In the genomic region with DNA sequence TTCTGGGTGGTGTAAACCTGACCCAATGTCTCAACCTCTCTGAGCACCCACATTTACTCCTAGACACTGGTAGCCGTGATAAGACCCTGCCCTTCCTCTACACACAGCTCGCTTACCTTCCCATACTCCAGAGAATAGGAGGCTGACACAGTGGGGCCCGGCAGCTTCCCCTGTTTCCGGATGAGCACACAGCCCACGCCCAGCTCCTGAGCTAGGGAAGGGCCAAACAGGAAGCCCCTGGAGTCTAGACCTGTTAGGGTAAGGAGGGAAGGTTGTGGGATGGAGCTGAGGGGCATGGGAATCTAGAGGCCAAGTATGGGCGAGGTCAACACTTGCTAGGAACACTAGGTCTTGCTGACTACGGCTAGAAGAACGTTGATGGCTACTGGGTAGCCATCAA, we compare ENCODE assay signal across 9 mouse cellular contexts. TPM values are rescaled to one million over a fixed set of nuclear protein-coding genes. Genes with fewer than 3 reads are reported as not detected.
DNase-seq lines count a peak whose midpoint lies in the region; ATAC-seq and TF ChIP-seq lines count a peak whose summit lies in the region.
"Had no signal": no experiment of that assay in that cellular context is flagged by ENCODE, and none has a peak within 500 bp of the region (broad histone marks: within the 10 kb centered on the region; RNA-seq: fewer than 3 reads in every experiment).

No protein-coding gene starts in this region.

- no peaks in the 10 kb centered on the region for H3K9me3 ChIP-seq in lung, embryonic 15.5 days
- H3K9me3 ChIP-seq in forebrain, embryonic 12.5 days: no peaks in the 10 kb centered on the region
- no peaks in the 10 kb centered on the region for H3K9me3 ChIP-seq in limb, embryonic 14.5 days (ENCODE audit: control insufficient read depth, low read length)
- H3K9me3 ChIP-seq in stomach, embryonic 14.5 days (ENCODE audit: control insufficient read depth, low read depth, low read length): no peaks in the 10 kb centered on the region

- peak overlapping the region; percentile 29; the same call in 1 of the 2 replicates for H3K27ac ChIP-seq in lung, embryonic 15.5 days
- H3K27ac ChIP-seq in forebrain, embryonic 12.5 days: no peak overlapping the region
- no peak overlapping the region for H3K27ac ChIP-seq in limb, embryonic 14.5 days (replicated peaks; ENCODE audit: low read depth, low read length)
- H3K27ac ChIP-seq in stomach, embryonic 14.5 days (ENCODE audit: low read length): no peak overlapping the region; the same call in 1 of the 2 replicates

- H3K9ac ChIP-seq in lung, embryonic 15.5 days: no peak overlapping the region
- no peak overlapping the region for H3K9ac ChIP-seq in forebrain, embryonic 12.5 days
- peak overlapping the region; percentile 89; the same call in 1 of the 2 replicates for H3K9ac ChIP-seq in limb, embryonic 14.5 days (ENCODE audit: low read depth, low read length, severe bottlenecking)
- 0 out of 2 replicates have a peak overlapping the region, but pooled peaks have one; percentile 83 for H3K9ac ChIP-seq in stomach, embryonic 14.5 days (replicated peaks; ENCODE audit: low read depth, low read length)

- peaks cover 33% of the 10 kb centered on the region for H3K4me1 ChIP-seq in lung, embryonic 15.5 days
- peaks cover 8% of the 10 kb centered on the region for H3K4me1 ChIP-seq in lung, adult 2 months (ENCODE audit: control insufficient read depth, insufficient read depth, low read length)
- H3K4me1 ChIP-seq in forebrain, embryonic 12.5 days: peaks cover 46% of the 10 kb centered on the region
- H3K4me1 ChIP-seq in limb, embryonic 14.5 days (ENCODE audit: control insufficient read depth, insufficient read depth, low read length): peaks cover 39% of the 10 kb centered on the region
- H3K4me1 ChIP-seq in stomach, embryonic 14.5 days (ENCODE audit: control insufficient read depth, insufficient read depth, low read length): peaks cover 32% of the 10 kb centered on the region

- no peak for ATAC-seq in lung, embryonic 15.5 days (ENCODE audit: borderline replicate concordance, extremely low read depth, low FRiP score, low TSS enrichment)
- ATAC-seq in forebrain, embryonic 12.5 days (ENCODE audit: low FRiP score): no peak
- no peak for ATAC-seq in limb, embryonic 14.5 days (ENCODE audit: low FRiP score, low read depth)
- ATAC-seq in stomach, embryonic 14.5 days (ENCODE audit: insufficient number of reproducible peaks, insufficient read depth, low FRiP score, low read depth): no peak

- peaks cover 34% of the 10 kb centered on the region for H3K36me3 ChIP-seq in lung, embryonic 15.5 days
- H3K36me3 ChIP-seq in forebrain, embryonic 12.5 days (replicated peaks): peaks cover 47% of the 10 kb centered on the region
- peaks cover 48% of the 10 kb centered on the region for H3K36me3 ChIP-seq in limb, embryonic 14.5 days (ENCODE audit: control insufficient read depth, insufficient read depth, low read length)
- H3K36me3 ChIP-seq in stomach, embryonic 14.5 days (ENCODE audit: control insufficient read depth, insufficient read depth, low read length): peaks cover 33% of the 10 kb centered on the region

- H3K4me3 ChIP-seq in lung, embryonic 15.5 days: peak overlapping the region; percentile 70; the same call in 1 of the 2 replicates
- H3K4me3 ChIP-seq in lung, adult 2 months (replicated peaks; ENCODE audit: extremely low read depth, low read depth, low read length): no peak overlapping the region
- 0 out of 2 replicates have a peak overlapping the region, but pooled peaks have one; percentile 64 for H3K4me3 ChIP-seq in forebrain, embryonic 12.5 days (replicated peaks)
- peak overlapping the region; percentile 76; the same call in 1 of the 2 replicates for H3K4me3 ChIP-seq in limb, embryonic 14.5 days (replicated peaks; ENCODE audit: low read length)
- H3K4me3 ChIP-seq in stomach, embryonic 14.5 days (ENCODE audit: low read depth, low read length): peak overlapping the region; percentile 74

- no peak for TF ChIP-seq CTCF in lung, adult 2 months (IDR thresholded peaks at IDR 0.05; ENCODE audit: insufficient read depth, low read length)

- WGBS in lung, embryonic 15.5 days: 49% methylated on average over 8 of the region's 8 CpGs
- WGBS in lung, adult 2 months: 45% methylated on average over 8 of the region's 8 CpGs
- WGBS in forebrain, embryonic 12.5 days: 78% methylated on average over 8 of the region's 8 CpGs
- WGBS in limb, embryonic 14.5 days: 75% methylated on average over 8 of the region's 8 CpGs
- 55% methylated on average over 8 of the region's 8 CpGs for WGBS in stomach, embryonic 14.5 days

- DNase-seq in lung, adult 2 months: no peak
- no peak for DNase-seq in limb, embryonic 14.5 days (ENCODE audit: low spot score)
- no peak for DNase-seq in spleen, postnatal 14 days (ENCODE audit: low spot score in 2 of 2)
- no peak for DNase-seq in lung, postnatal 25 days (ENCODE audit: low spot score)
- DNase-seq in adrenal gland, postnatal 4 days (ENCODE audit: low spot score in 2 of 2): no peak
- DNase-seq: adrenal gland, adult 2 months had no signal

- no peak for TF ChIP-seq POLR2A in lung, adult 2 months (IDR thresholded peaks at IDR 0.05; ENCODE audit: borderline replicate concordance, extremely low read depth, low read depth, low read length)
- no peak for TF ChIP-seq POLR2A in limb, embryonic 14.5 days (IDR thresholded peaks at IDR 0.05; ENCODE audit: borderline replicate concordance, extremely low read depth, insufficient read depth, insufficient read length)

- no peaks in the 10 kb centered on the region for H3K27me3 ChIP-seq in lung, embryonic 15.5 days
- H3K27me3 ChIP-seq in forebrain, embryonic 12.5 days: no peaks in the 10 kb centered on the region
- H3K27me3 ChIP-seq in limb, embryonic 14.5 days (ENCODE audit: control insufficient read depth, insufficient read depth, low read length): no peaks in the 10 kb centered on the region
- H3K27me3 ChIP-seq in stomach, embryonic 14.5 days (ENCODE audit: control insufficient read depth, insufficient read depth, low read length): no peaks in the 10 kb centered on the region

- H3K4me2 ChIP-seq in lung, embryonic 15.5 days: peak overlapping the region; percentile 90
- peak overlapping the region; percentile 69 for H3K4me2 ChIP-seq in forebrain, embryonic 12.5 days
- peak overlapping the region; percentile 79 for H3K4me2 ChIP-seq in limb, embryonic 14.5 days (replicated peaks; ENCODE audit: low read depth, low read length, severe bottlenecking)
- peak overlapping the region; percentile 88 for H3K4me2 ChIP-seq in stomach, embryonic 14.5 days (replicated peaks; ENCODE audit: low read depth, low read length)

RNA-seq across cellular contexts. Expression of a gene that starts 1.4 kb away (rescaled TPM):
- 314 and 327 TPM in 2 replicates for polyA plus RNA-seq in lung, embryonic 15.5 days (2015; fragmentation: Nextera tagmentation; extraction: Ambion mirVana)
- polyA plus RNA-seq in lung, adult 2 months (2012; rRNA removed): 108 and 109 TPM in 2 replicates
- polyA plus RNA-seq in forebrain, embryonic 12.5 days (2016; fragmentation: Nextera tagmentation; extraction: Ambion mirVana): 170 and 188 TPM in 2 replicates
- polyA plus RNA-seq in limb, embryonic 14.5 days (2012; rRNA removed): 199 and 217 TPM in 2 replicates
- 348 and 382 TPM in 2 replicates for polyA plus RNA-seq in limb, embryonic 14.5 days (2014; fragmentation: Nextera tagmentation; extraction: Ambion mirVana)
- 394 and 436 TPM in 2 replicates for polyA plus RNA-seq in stomach, embryonic 14.5 days (2014; fragmentation: Nextera tagmentation; extraction: Ambion mirVana)
- 10 to 100 TPM; 93.4 to 98.6 TPM for total RNA-seq in adrenal gland, postnatal 4 days (2021)

RNA-seq across cellular contexts. Expression of a gene that starts 7.5 kb away (rescaled TPM):
- polyA plus RNA-seq in lung, embryonic 15.5 days (2015; fragmentation: Nextera tagmentation; extraction: Ambion mirVana): 42.7 and 44.9 TPM in 2 replicates
- polyA plus RNA-seq in lung, adult 2 months (2012; rRNA removed): 11.7 and 12.2 TPM in 2 replicates
- 43.7 and 46.0 TPM in 2 replicates for polyA plus RNA-seq in forebrain, embryonic 12.5 days (2016; fragmentation: Nextera tagmentation; extraction: Ambion mirVana)
- 79.0 and 103 TPM in 2 replicates for polyA plus RNA-seq in limb, embryonic 14.5 days (2012; rRNA removed)
- polyA plus RNA-seq in limb, embryonic 14.5 days (2014; fragmentation: Nextera tagmentation; extraction: Ambion mirVana): 34.0 and 34.2 TPM in 2 replicates
- polyA plus RNA-seq in stomach, embryonic 14.5 days (2014; fragmentation: Nextera tagmentation; extraction: Ambion mirVana): 34.8 and 36.4 TPM in 2 replicates
- 10 to 100 TPM; 33.2 to 36.6 TPM for total RNA-seq in adrenal gland, postnatal 4 days (2021)

RNA-seq across cellular contexts. Expression of a gene that starts 24.2 kb away (rescaled TPM):
- polyA plus RNA-seq in lung, embryonic 15.5 days (2015; fragmentation: Nextera tagmentation; extraction: Ambion mirVana): 18.7 and 23.4 TPM in 2 replicates
- 192 and 213 TPM in 2 replicates for polyA plus RNA-seq in lung, adult 2 months (2012; rRNA removed)
- polyA plus RNA-seq in forebrain, embryonic 12.5 days (2016; fragmentation: Nextera tagmentation; extraction: Ambion mirVana): 4.7 and 4.9 TPM in 2 replicates
- polyA plus RNA-seq in limb, embryonic 14.5 days (2012; rRNA removed): 93.3 and 120 TPM in 2 replicates
- 20.4 and 20.7 TPM in 2 replicates for polyA plus RNA-seq in limb, embryonic 14.5 days (2014; fragmentation: Nextera tagmentation; extraction: Ambion mirVana)
- polyA plus RNA-seq in stomach, embryonic 14.5 days (2014; fragmentation: Nextera tagmentation; extraction: Ambion mirVana): 15.6 and 24.2 TPM in 2 replicates
- 10 to 100 TPM; 49.0 to 52.1 TPM for total RNA-seq in adrenal gland, postnatal 4 days (2021)

RNA-seq across cellular contexts. Expression of a gene that starts 36.0 kb away (rescaled TPM):
- polyA plus RNA-seq in lung, embryonic 15.5 days (2015; fragmentation: Nextera tagmentation; extraction: Ambion mirVana): 12.5 and 13.5 TPM in 2 replicates
- polyA plus RNA-seq in lung, adult 2 months (2012; rRNA removed): 13.8 and 14.9 TPM in 2 replicates
- 4.2 and 5.0 TPM in 2 replicates for polyA plus RNA-seq in forebrain, embryonic 12.5 days (2016; fragmentation: Nextera tagmentation; extraction: Ambion mirVana)
- 14.7 and 17.1 TPM in 2 replicates for polyA plus RNA-seq in limb, embryonic 14.5 days (2012; rRNA removed)
- polyA plus RNA-seq in limb, embryonic 14.5 days (2014; fragmentation: Nextera tagmentation; extraction: Ambion mirVana): 12.0 and 12.7 TPM in 2 replicates
- polyA plus RNA-seq in stomach, embryonic 14.5 days (2014; fragmentation: Nextera tagmentation; extraction: Ambion mirVana): 12.6 and 14.6 TPM in 2 replicates
- total RNA-seq in adrenal gland, postnatal 4 days (2021): 10 to 100 TPM; 11.9 to 13.9 TPM

RNA-seq across cellular contexts. Expression of a gene that starts 36.2 kb away (rescaled TPM):
- 49.5 and 53.0 TPM in 2 replicates for polyA plus RNA-seq in lung, embryonic 15.5 days (2015; fragmentation: Nextera tagmentation; extraction: Ambion mirVana)
- 122 and 162 TPM in 2 replicates for polyA plus RNA-seq in lung, adult 2 months (2012; rRNA removed)
- 42.2 and 44.2 TPM in 2 replicates for polyA plus RNA-seq in forebrain, embryonic 12.5 days (2016; fragmentation: Nextera tagmentation; extraction: Ambion mirVana)
- 96.8 and 129 TPM in 2 replicates for polyA plus RNA-seq in limb, embryonic 14.5 days (2012; rRNA removed)
- 70.2 and 70.5 TPM in 2 replicates for polyA plus RNA-seq in limb, embryonic 14.5 days (2014; fragmentation: Nextera tagmentation; extraction: Ambion mirVana)
- 55.9 and 66.9 TPM in 2 replicates for polyA plus RNA-seq in stomach, embryonic 14.5 days (2014; fragmentation: Nextera tagmentation; extraction: Ambion mirVana)
- total RNA-seq in adrenal gland, postnatal 4 days (2021): 10 to 100 TPM; 51.5 to 51.8 TPM

Comparison
In these comparisons a context has a peak if more than half of its experiments do, and no peak if none do; other contexts are left out.
1. H3K9ac ChIP-seq: peak in limb, embryonic 14.5 days (single experiment) and stomach, embryonic 14.5 days (single experiment); none in lung, embryonic 15.5 days (single experiment) and forebrain, embryonic 12.5 days (single experiment).
2. Peak in every context shown above with its lines, with median percentiles within 50 percentile points of each other: H3K4me2 ChIP-seq.